Mouse (Mus musculus) activated CD4-positive, CD25-positive, alpha-beta regulatory T cell, adult 9 weeks (primary cell): Measurements from ENCODE around the gene Kif3c. TPM values are rescaled to one million over a fixed set of nuclear protein-coding genes. Genes with fewer than 3 reads are reported as not detected.

Source experiments
- polyA plus RNA-seq: library from polyadenylated mRNA; unstranded; fragments of 100-300 nt; shearing (Covaris generic); gene quantifications from one replicate; pipeline ENCODE4 v1.2.1, GENCODE M21; 2017

The Kif3c gene
- 8.0 TPM for polyA plus RNA-seq

DNA sequence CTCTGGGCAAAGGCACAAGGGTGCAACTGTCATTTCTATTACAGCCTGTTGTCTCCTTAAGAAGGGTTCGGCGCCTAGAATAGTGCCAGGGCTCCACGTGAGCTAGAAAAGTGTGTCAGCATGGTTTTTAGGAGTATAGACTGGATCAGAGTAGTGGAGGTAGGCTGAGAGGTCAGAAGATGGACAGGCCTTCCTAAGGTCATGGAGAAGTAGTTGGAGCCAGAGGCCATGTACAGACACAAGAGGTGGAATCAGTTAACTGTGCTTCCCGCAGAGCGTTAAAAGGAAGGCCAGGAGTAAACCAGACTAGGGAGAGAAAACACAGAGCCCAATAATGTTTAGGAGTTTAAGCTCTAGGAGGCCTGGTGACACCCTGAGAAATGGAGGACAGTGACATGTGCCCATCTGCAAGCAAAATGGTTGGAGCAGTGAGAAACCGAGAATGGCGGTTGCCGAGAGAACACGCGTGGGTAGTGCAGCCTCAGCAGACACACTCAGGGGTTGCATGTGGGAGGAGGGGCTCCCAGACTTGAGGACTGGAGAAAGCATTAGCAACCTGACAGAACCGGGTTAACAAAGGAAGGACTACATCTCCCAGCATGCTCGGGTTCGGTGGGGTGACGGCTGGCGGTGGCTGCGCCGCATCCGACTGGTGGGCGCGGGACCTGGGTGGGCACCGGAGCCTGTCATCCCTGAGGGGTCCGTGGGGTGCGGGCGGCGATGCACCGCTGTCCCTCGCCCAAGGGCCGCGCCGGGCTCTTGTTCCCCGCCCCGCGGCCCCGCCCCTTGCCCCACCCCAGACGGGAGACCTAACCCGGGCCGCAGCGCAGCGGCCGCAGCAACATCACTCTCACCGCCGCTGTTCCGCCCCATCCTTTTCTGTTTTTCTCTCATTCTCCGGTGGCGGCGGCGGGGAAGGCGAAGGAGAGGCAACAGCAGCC, at the start of gene Kif3c:
TSS of gene Kif3c (plus strand) at position 625 of the 941 bp plus-strand sequence.

GRCm38 (mm10) chr12:3426530-3427034, 61.6 kb downstream of the Kif3c start, which contains the start of gene Asxl2:
Gene Asxl2, plus strand, starts transcription at chr12:3426857.

Other genes starting within 250 kb of the Kif3c start
- gene Rab10, start 55.2 kb upstream of the Kif3c start, polyA plus RNA-seq, result 82.1 TPM
- 104 TPM for gene Asxl2, start 61.7 kb downstream of the Kif3c start, polyA plus RNA-seq
- gene Dtnb, start 207.2 kb downstream of the Kif3c start, polyA plus RNA-seq, result 39.8 TPM